Mouse (Mus musculus) c-Kit-positive CD71-negative TER-119-negative erythroid progenitor cells, embryonic 14.5 days (primary cell): Measurements from ENCODE around the gene Mapkap1.

ENCODE experiments used
- DNase-seq: peaks from one replicate; pipeline ENCODE4 v3.0.0-alpha.2; 2013; ENCODE audit warnings: low read depth

The Mapkap1 gene

GRCm38 (mm10) chr2:34531801-34532298 is 125.3 kb downstream of the Mapkap1 start:
- no peak for DNase-seq

- no peak for DNase-seq
Observed at GRCm38 (mm10) chr2:34532394-34532793, 125.8 kb downstream of the Mapkap1 start.

GRCm38 (mm10) chr2:34533281-34533680 is 126.7 kb downstream of the Mapkap1 start:
- DNase-seq = no peak

- no peak for DNase-seq
Observed at GRCm38 (mm10) chr2:34534996-34535395, 128.4 kb downstream of the Mapkap1 start.

- no peak for DNase-seq
Observed at GRCm38 (mm10) chr2:34537356-34537755, 130.8 kb downstream of the Mapkap1 start.

- DNase-seq = no peak
Observed at GRCm38 (mm10) chr2:34543581-34543980, 137.0 kb downstream of the Mapkap1 start.

GRCm38 (mm10) chr2:34544021-34544420 is 137.4 kb downstream of the Mapkap1 start:
- DNase-seq = no peak

- no peak for DNase-seq
Observed at GRCm38 (mm10) chr2:34544646-34545395, 138.2 kb downstream of the Mapkap1 start.

GRCm38 (mm10) chr2:34546176-34546677 is 139.7 kb downstream of the Mapkap1 start:
- DNase-seq = no peak

GRCm38 (mm10) chr2:34547516-34547915 is 140.9 kb downstream of the Mapkap1 start:
- DNase-seq = no peak

GRCm38 (mm10) chr2:34548961-34549360 is 142.4 kb downstream of the Mapkap1 start:
- no peak for DNase-seq

- DNase-seq = no peak
Observed at GRCm38 (mm10) chr2:34549469-34549868, 142.9 kb downstream of the Mapkap1 start.

- DNase-seq = no peak
Observed at GRCm38 (mm10) chr2:34552772-34553171, 146.2 kb downstream of the Mapkap1 start.

GRCm38 (mm10) chr2:34553580-34554231 is 147.1 kb downstream of the Mapkap1 start:
- no peak for DNase-seq

- DNase-seq = no peak
Observed at GRCm38 (mm10) chr2:34560146-34560545, 153.6 kb downstream of the Mapkap1 start.

- DNase-seq = no peak
Observed at GRCm38 (mm10) chr2:34563089-34563694, 156.6 kb downstream of the Mapkap1 start.

GRCm38 (mm10) chr2:34563865-34564264 is 157.3 kb downstream of the Mapkap1 start:
- no peak for DNase-seq

- DNase-seq = no peak
Observed at GRCm38 (mm10) chr2:34566146-34566545, 159.6 kb downstream of the Mapkap1 start.

GRCm38 (mm10) chr2:34566601-34567000 is 160.0 kb downstream of the Mapkap1 start:
- no peak for DNase-seq

GRCm38 (mm10) chr2:34569131-34569530 is 162.6 kb downstream of the Mapkap1 start:
- DNase-seq = no peak

- no peak for DNase-seq
Observed at GRCm38 (mm10) chr2:34570378-34570777, 163.8 kb downstream of the Mapkap1 start.

- DNase-seq = no peak
Observed at GRCm38 (mm10) chr2:34571096-34571495, 164.5 kb downstream of the Mapkap1 start.

- DNase-seq = no peak
Observed at GRCm38 (mm10) chr2:34573073-34573472, 166.5 kb downstream of the Mapkap1 start.
